Mouse (Mus musculus): ENCODE measurements around the gene Spint1. TPM values are rescaled to one million over a fixed set of nuclear protein-coding genes. Genes with fewer than 3 reads are reported as not detected.

The Spint1 gene
- total and polyA plus RNA-seq, 3 experiments = not detected

- peaks cover 0 to 2% of the 10 kb centered on the region in 2 experiments; a peak in 2 of 4 replicates for H3K4me1 ChIP-seq (ENCODE audit: control insufficient read depth in 1 of 2, insufficient read depth in 2 of 2, low read length in 2 of 2)
- no peak overlapping the region for H3K27ac ChIP-seq (ENCODE audit: control insufficient read depth, low read depth, low read length)
- TF ChIP-seq JUND (IDR thresholded peaks at IDR 0.05; ENCODE audit: low read depth, low read length) (no peak), ZNF384 (IDR thresholded peaks at IDR 0.05; ENCODE audit: low read depth, low read length) (no peak), GATA1 (IDR thresholded peaks at IDR 0.05; ENCODE audit: low read depth, low read length) (no peak), ZC3H11A (IDR thresholded peaks at IDR 0.05; ENCODE audit: low read depth, low read length) (no peak), TCF12 (IDR thresholded peaks at IDR 0.05; ENCODE audit: low read depth, low read length) (no peak), ELF1 (IDR thresholded peaks at IDR 0.05; ENCODE audit: low read depth, low read length) (no peak), POLR2A (IDR thresholded peaks at IDR 0.05; ENCODE audit: control insufficient read depth in 1 of 2, insufficient read depth in 1 of 2, low read depth in 1 of 2, low read length in 2 of 2, poor library complexity in 1 of 2) (no peak), TBP (IDR thresholded peaks at IDR 0.05; ENCODE audit: low read depth, low read length) (no peak), NELFE (IDR thresholded peaks at IDR 0.05; ENCODE audit: low read depth, low read length) (no peak), EP300 (IDR thresholded peaks at IDR 0.05; ENCODE audit: low read depth in 1 of 2, low read length in 2 of 2) (no peak), USF1 (IDR thresholded peaks at IDR 0.05; ENCODE audit: low read depth, low read length) (no peak), GABPA (IDR thresholded peaks at IDR 0.05; ENCODE audit: low read depth, low read length) (no peak), RCOR1 (IDR thresholded peaks at IDR 0.05; ENCODE audit: low read depth, low read length) (no peak), MXI1 (IDR thresholded peaks at IDR 0.05; ENCODE audit: low read depth, low read length) (no peak), HCFC1 (IDR thresholded peaks at IDR 0.05; ENCODE audit: low read depth, low read length) (no peak), MEF2A (IDR thresholded peaks at IDR 0.05; ENCODE audit: extremely low read depth, insufficient replicate concordance, low read depth, low read length, poor library complexity, severe bottlenecking) (no peak)
- no peak overlapping the region for H3K9ac ChIP-seq (ENCODE audit: control insufficient read depth, low read depth, low read length, poor library complexity, severe bottlenecking)
- DNase-seq (ENCODE audit: low read depth, low spot score) = no peak
- no peak overlapping the region for H3K4me3 ChIP-seq (ENCODE audit: control insufficient read depth in 1 of 2, insufficient read depth in 1 of 2, low read depth in 2 of 2, low read length in 2 of 2)
- peaks cover 10 to 13% of the 10 kb centered on the region in 2 experiments for H3K27me3 ChIP-seq (ENCODE audit: control insufficient read depth in 1 of 2, insufficient read depth in 2 of 2, low read length in 2 of 2)
- no peaks in the 10 kb centered on the region for H3K79me2 ChIP-seq (ENCODE audit: control insufficient read depth, insufficient read depth, low read length, poor library complexity)
- no peaks in the 10 kb centered on the region for H3K9me3 ChIP-seq (replicated peaks; ENCODE audit: insufficient read depth, low read length)
- H3K36me3 ChIP-seq (ENCODE audit: control insufficient read depth in 1 of 2, insufficient read depth in 2 of 2, low read length in 2 of 2) = no peaks in the 10 kb centered on the region
Observed at GRCm38 (mm10) chr2:119270286-119270642, 33.1 kb downstream of the Spint1 start.

- Histone ChIP-seq H3K9ac (ENCODE audit: control insufficient read depth, low read depth, low read length, poor library complexity, severe bottlenecking) (0 out of 2 replicates have a peak within 1 kb of the TSS, but pooled peaks have one; percentile 35), H3K4me3 (ENCODE audit: control insufficient read depth in 1 of 2, insufficient read depth in 1 of 2, low read depth in 2 of 2, low read length in 2 of 2) (peak within 1 kb of the TSS; percentile 32 to 44; a peak in 3 of 4 replicates), H3K9me3 (replicated peaks; ENCODE audit: insufficient read depth, low read length) (no peaks in the 10 kb centered on the region), H3K36me3 (ENCODE audit: control insufficient read depth in 1 of 2, insufficient read depth in 2 of 2, low read length in 2 of 2) (no peaks in the 10 kb centered on the region), H3K27me3 (ENCODE audit: control insufficient read depth in 1 of 2, insufficient read depth in 2 of 2, low read length in 2 of 2) (peaks cover 12 to 13% of the 10 kb centered on the region in 2 experiments), H3K79me2 (ENCODE audit: control insufficient read depth, insufficient read depth, low read length, poor library complexity) (no peaks in the 10 kb centered on the region), H3K27ac (ENCODE audit: control insufficient read depth, low read depth, low read length) (no peak within 1 kb of the TSS), H3K4me1 (ENCODE audit: control insufficient read depth in 1 of 2, insufficient read depth in 2 of 2, low read length in 2 of 2) (peaks cover 0 to 2% of the 10 kb centered on the region in 2 experiments; a peak in 2 of 4 replicates)
- TF ChIP-seq JUND (IDR thresholded peaks at IDR 0.05; ENCODE audit: low read depth, low read length) (no peak), UBTF (IDR thresholded peaks at IDR 0.05; ENCODE audit: borderline replicate concordance, insufficient read depth, low read depth, low read length) (no peak), TBP (IDR thresholded peaks at IDR 0.05; ENCODE audit: low read depth, low read length) (0 out of 2 replicates have a peak, but pooled peaks have one; percentile 16), TCF12 (IDR thresholded peaks at IDR 0.05; ENCODE audit: low read depth, low read length) (no peak), CTCF (IDR thresholded peaks at IDR 0.05 in 2 of 3, conservative IDR thresholded peaks at IDR 0.05 in 1 of 3; ENCODE audit: control insufficient read depth in 1 of 3, insufficient read depth in 1 of 3, low read depth in 2 of 3, low read length in 3 of 3, poor library complexity in 1 of 3, severe bottlenecking in 1 of 3) (peak in 2 of 3 experiments; percentile 9 to 12; a peak in 2 of 6 replicates), E2F4 (IDR thresholded peaks at IDR 0.05; ENCODE audit: borderline replicate concordance, low read depth, low read length) (no peak), USF2 (IDR thresholded peaks at IDR 0.05; ENCODE audit: borderline replicate concordance in 1 of 2, insufficient read depth in 1 of 2, low read depth in 1 of 2, low read length in 2 of 2) (no peak)
- peak; percentile 80 for DNase-seq (ENCODE audit: low read depth, low spot score)
Observed at GRCm38 (mm10) chr2:119270643-119271331, 33.6 kb downstream of the Spint1 start, which contains the start of gene Rhov. Rhov (minus strand) TSS chr2:119271272.
